Mouse (Mus musculus) ES-E14 (cell line): ENCODE results near the gene Nek11.

Experiments
- CHD2 ChIP-seq: IDR thresholded peaks from 2 replicates; pipeline ENCODE4 v1.6.1; 2014; ENCODE audit warnings: mild to moderate bottlenecking, low read depth, low read length, inconsistent platforms
- HCFC1 ChIP-seq: IDR thresholded peaks from 2 replicates; pipeline ENCODE4 v1.6.1; 2012; ENCODE audit warnings: low read length, inconsistent platforms, borderline replicate concordance; ENCODE audit not compliant: insufficient read depth
- MAFK ChIP-seq: IDR thresholded peaks from 2 replicates; pipeline ENCODE4 v1.6.1; 2014; ENCODE audit warnings: mild to moderate bottlenecking, low read depth, low read length, inconsistent platforms; ENCODE audit not compliant: insufficient read depth
- ZC3H11A ChIP-seq: IDR thresholded peaks from 2 replicates; pipeline ENCODE4 v1.6.1; 2012; ENCODE audit warnings: low read depth, mild to moderate bottlenecking, inconsistent platforms, low read length, borderline replicate concordance
- ZNF384 ChIP-seq: IDR thresholded peaks from 2 replicates; pipeline ENCODE4 v1.6.1; 2012; ENCODE audit warnings: low read depth, low read length, inconsistent platforms

DNA sequence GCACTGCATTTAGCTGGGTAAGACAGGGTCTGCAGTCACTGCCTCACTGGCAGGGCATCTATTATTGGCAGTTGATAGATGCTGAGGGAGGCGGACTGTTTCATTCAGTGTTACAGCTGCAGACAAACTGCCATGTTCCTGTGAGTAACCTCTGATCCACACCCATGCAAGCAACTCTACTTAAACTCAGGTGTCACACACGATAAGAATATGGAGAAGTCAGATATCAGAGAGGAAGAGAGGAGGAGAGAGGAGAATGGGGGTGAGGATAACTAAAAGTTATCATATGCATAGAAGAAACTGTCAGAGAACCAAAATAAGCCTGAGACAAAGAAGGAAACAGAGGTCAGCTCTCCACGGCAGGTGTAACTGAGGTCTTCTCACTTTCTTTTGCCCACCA is 212.9 kb downstream of the Nek11 start:
- TF ChIP-seq ZNF384: no peak
- no peak for TF ChIP-seq HCFC1
- TF ChIP-seq ZC3H11A: no peak
- no peak for TF ChIP-seq MAFK
- TF ChIP-seq CHD2: no peak
